Mouse (Mus musculus) lung, embryonic 15.5 days (tissue): ENCODE results near the gene Olfr456. TPM values are rescaled to one million over a fixed set of nuclear protein-coding genes. Genes with fewer than 3 reads are reported as not detected.
A peak's percentile ranks its signal among the peaks of the same experiment; 100 is the strongest.
"Not testable (repeated sequence)": the region's sequence is repeated elsewhere in the genome, so short reads cannot be mapped to it uniquely, and the experiment has no call there.

Experiments
- ATAC-seq: fragments of 200-750 bp; cut with Nextera tagmentation; 2 replicates; pipeline ENCODE4 v1.8.0; 2017; ENCODE audit warnings: moderate number of reproducible peaks, borderline replicate concordance; ENCODE audit not compliant: low FRiP score, low TSS enrichment; ENCODE audit errors: extremely low read depth
- H3K27ac ChIP-seq: fragments of 300-500 bp; sonication (generic); 2 replicates; pipeline ENCODE4 v1.5.1; 2015; ENCODE audit warnings: moderate library complexity, mild to moderate bottlenecking, inconsistent platforms
- H3K27me3 ChIP-seq: fragments of 300-500 bp; sonication (generic); 2 replicates; pipeline ENCODE4 v1.6.1; 2015; ENCODE audit warnings: inconsistent platforms
- H3K36me3 ChIP-seq: fragments of 300-500 bp; sonication (generic); 2 replicates; pipeline ENCODE4 v1.6.1; 2015; ENCODE audit warnings: inconsistent platforms
- H3K4me1 ChIP-seq: fragments of 300-500 bp; sonication (generic); 2 replicates; pipeline ENCODE4 v1.6.1; 2015; ENCODE audit warnings: inconsistent platforms
- H3K4me2 ChIP-seq: fragments of 300-500 bp; sonication (generic); 2 replicates; pipeline ENCODE4 v1.6.1; 2015; ENCODE audit warnings: inconsistent platforms, mild to moderate bottlenecking, moderate library complexity
- H3K4me3 ChIP-seq: fragments of 300-500 bp; sonication (generic); 2 replicates; pipeline ENCODE4 v1.5.1; 2015; ENCODE audit warnings: mild to moderate bottlenecking, inconsistent platforms
- H3K9ac ChIP-seq: fragments of 300-500 bp; sonication (generic); 2 replicates; pipeline ENCODE4 v1.6.1; 2015; ENCODE audit warnings: inconsistent platforms
- H3K9me3 ChIP-seq: fragments of 300-500 bp; sonication (generic); 2 replicates; pipeline ENCODE4 v1.6.1; 2016; ENCODE audit warnings: inconsistent platforms
- WGBS: fragments of 180-500 bp; shearing (Covaris S2); methylation state at CpG from one replicate; pipeline ENCODE4 v1.1.7; 2015; 5-methylcytosine and 5-hydroxymethylcytosine counted together
- polyA plus RNA-seq: library from polyadenylated mRNA; unstranded; fragments of >200 nt; fragmentation: Nextera tagmentation; extraction: Ambion mirVana; gene quantifications from 2 replicates; pipeline ENCODE4 v1.2.1, GENCODE M21; 2015

Olfr456 gene
- 0.15 TPM in 1 of 2 replicates, not detected in the other for polyA plus RNA-seq

- Histone ChIP-seq H3K4me3 (no peak within 1 kb of the TSS), H3K27me3 (no peaks in the 10 kb centered on the region), H3K9me3 (no peaks in the 10 kb centered on the region), H3K27ac (no peak within 1 kb of the TSS), H3K4me2 (no peak within 1 kb of the TSS), H3K9ac (no peak within 1 kb of the TSS), H3K4me1 (no peaks in the 10 kb centered on the region), H3K36me3 (no peaks in the 10 kb centered on the region)
- no peak for ATAC-seq
- WGBS: 74% methylated on average over 1 of the region's 1 CpGs
Measured at GRCm38 (mm10) chr6:42487114-42487513, at the start of gene Olfr456. Gene Olfr456, minus strand, starts transcription at chr6:42487214.

DNA sequence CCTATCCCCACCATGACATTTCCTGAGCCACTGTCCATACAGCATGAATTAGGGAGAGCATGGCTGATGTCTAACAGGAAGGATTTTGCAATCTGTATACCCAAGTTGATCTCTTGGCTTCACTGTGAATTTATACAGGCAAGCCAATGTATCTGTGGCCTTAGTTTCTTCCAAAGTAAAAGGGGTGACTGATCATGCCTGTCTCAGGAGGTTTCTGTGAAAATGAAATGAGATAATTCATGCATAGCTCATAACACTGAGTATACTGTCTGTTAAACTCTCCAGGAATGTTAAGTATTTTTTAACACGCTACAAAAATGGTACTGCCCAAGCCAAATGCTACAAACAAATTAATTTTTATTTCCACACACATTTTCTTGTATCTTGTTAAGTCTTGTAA lies 26.4 kb upstream of the Olfr456 start:
- no peak overlapping the region for H3K4me3 ChIP-seq
- H3K36me3 ChIP-seq: no peaks in the 10 kb centered on the region
- H3K4me1 ChIP-seq: no peaks in the 10 kb centered on the region
- no peaks in the 10 kb centered on the region for H3K9me3 ChIP-seq
- whole genome bisulfite sequencing: 60% methylated on average over 1 of the region's 1 CpGs
- no peak overlapping the region for H3K9ac ChIP-seq
- no peak overlapping the region for H3K27ac ChIP-seq
- H3K27me3 ChIP-seq: no peaks in the 10 kb centered on the region
- no peak overlapping the region for H3K4me2 ChIP-seq
- ATAC-seq: no peak

DNA sequence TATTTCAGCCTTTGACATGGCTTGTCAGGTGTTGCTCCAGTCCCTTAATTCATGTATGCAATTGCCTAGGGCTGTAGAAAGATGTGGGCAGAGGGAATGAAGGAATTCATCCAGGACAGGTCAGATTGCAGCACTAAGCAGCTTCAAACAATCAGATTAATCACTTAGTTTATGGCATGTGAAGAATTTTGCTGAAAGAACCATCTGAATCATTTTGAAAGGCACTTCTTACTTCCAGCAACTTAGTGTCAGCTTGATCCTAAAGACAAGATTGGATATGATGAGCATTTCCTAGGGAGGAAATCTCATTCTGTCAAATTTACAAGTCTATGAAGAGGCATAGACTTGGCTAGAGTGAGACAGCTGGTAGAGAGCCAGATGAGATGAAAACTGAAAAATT lies 22.3 kb upstream of the Olfr456 start:
- Histone ChIP-seq H3K9ac (no peak overlapping the region), H3K4me1 (no peaks in the 10 kb centered on the region), H3K27ac (no peak overlapping the region), H3K36me3 (no peaks in the 10 kb centered on the region), H3K27me3 (no peaks in the 10 kb centered on the region), H3K4me3 (no peak overlapping the region), H3K9me3 (no peaks in the 10 kb centered on the region), H3K4me2 (no peak overlapping the region)
- no peak for ATAC-seq

DNA sequence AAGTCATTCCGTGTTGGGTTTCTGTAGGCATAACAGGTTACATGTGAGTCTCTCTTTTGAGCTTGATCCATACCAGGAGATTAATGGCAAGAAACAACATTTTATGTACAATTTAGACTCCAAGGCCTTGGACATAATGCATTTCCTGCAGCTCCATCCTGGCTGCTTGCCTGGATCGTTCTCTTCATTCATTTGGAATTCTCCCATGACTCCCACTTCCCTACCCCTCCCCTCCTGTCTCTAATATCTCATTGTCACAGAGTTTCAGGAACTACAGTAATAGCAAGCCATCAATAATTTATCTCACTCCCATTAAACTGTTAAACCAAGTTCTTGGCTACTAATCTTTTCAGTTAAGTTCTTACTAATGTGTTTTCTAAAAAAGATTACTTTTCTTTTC lies 16.5 kb upstream of the Olfr456 start:
- H3K27ac ChIP-seq: no peak overlapping the region
- no peak overlapping the region for H3K4me2 ChIP-seq
- 47% methylated on average over 2 of the region's 2 CpGs for WGBS
- H3K9ac ChIP-seq: no peak overlapping the region
- no peaks in the 10 kb centered on the region for H3K27me3 ChIP-seq
- no peak overlapping the region for H3K4me3 ChIP-seq
- H3K36me3 ChIP-seq: no peaks in the 10 kb centered on the region
- no peak for ATAC-seq
- no peaks in the 10 kb centered on the region for H3K9me3 ChIP-seq
- H3K4me1 ChIP-seq: no peaks in the 10 kb centered on the region

GRCm38 (mm10) chr6:42489731-42490130 lies 2.7 kb upstream of the Olfr456 start:
- Histone ChIP-seq H3K4me3 (no peak overlapping the region), H3K9ac (no peak overlapping the region), H3K27ac (no peak overlapping the region), H3K4me2 (no peak overlapping the region), H3K9me3 (no peaks in the 10 kb centered on the region), H3K4me1 (no peaks in the 10 kb centered on the region), H3K27me3 (no peaks in the 10 kb centered on the region), H3K36me3 (no peaks in the 10 kb centered on the region)
- 27% methylated on average over 1 of the region's 1 CpGs for WGBS
- ATAC-seq: no peak

DNA sequence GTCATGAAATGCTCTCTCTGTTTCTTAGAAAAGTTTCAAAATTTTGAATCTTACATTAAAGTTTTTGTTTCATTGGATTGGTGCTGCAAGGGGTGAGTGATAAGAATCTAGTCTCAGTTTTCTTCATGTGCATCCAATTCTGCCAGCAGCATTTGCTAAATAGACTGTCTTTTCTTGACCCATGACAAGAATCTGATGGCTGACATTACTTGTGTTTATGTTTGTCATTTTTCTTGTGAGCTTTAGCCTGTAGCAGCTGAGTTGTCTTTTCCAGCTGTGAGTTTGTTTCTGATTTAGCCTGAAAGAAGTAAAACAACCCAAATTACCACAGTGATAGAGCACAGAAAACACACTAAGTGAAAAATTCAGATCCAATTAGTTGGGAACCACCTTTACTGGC lies 2.4 kb downstream of the Olfr456 start:
- no peak overlapping the region for H3K4me2 ChIP-seq
- peak; percentile 65; the same call in 1 of the 2 replicates for ATAC-seq
- no peaks in the 10 kb centered on the region for H3K4me1 ChIP-seq

GRCm38 (mm10) chr6:42476235-42476634 lies 10.8 kb downstream of the Olfr456 start, which contains the start of gene Olfr457:
Gene Olfr457, minus strand, starts transcription at chr6:42476335.
- no peaks in the 10 kb centered on the region for H3K9me3 ChIP-seq
- ATAC-seq: no peak
- H3K27me3 ChIP-seq: no peaks in the 10 kb centered on the region
- no peak within 1 kb of the TSS for H3K4me2 ChIP-seq
- no peaks in the 10 kb centered on the region for H3K36me3 ChIP-seq
- H3K4me3 ChIP-seq: no peak within 1 kb of the TSS
- no peak within 1 kb of the TSS for H3K9ac ChIP-seq
- no peaks in the 10 kb centered on the region for H3K4me1 ChIP-seq
- H3K27ac ChIP-seq: no peak within 1 kb of the TSS
- 62% methylated on average over 1 of the region's 1 CpGs for WGBS

More for the DNA sequence above, 2.4 kb downstream of the Olfr456 start:
- Histone ChIP-seq H3K27ac (no peak overlapping the region), H3K9ac (no peak overlapping the region), H3K36me3 (no peaks in the 10 kb centered on the region), H3K27me3 (no peaks in the 10 kb centered on the region), H3K9me3 (no peaks in the 10 kb centered on the region), H3K4me3 (no peak overlapping the region)

- H3K27me3 ChIP-seq, H3K27ac ChIP-seq, H3K4me3 ChIP-seq, H3K9me3 ChIP-seq, ATAC-seq, H3K4me1 ChIP-seq, H3K4me2 ChIP-seq, H3K36me3 ChIP-seq, H3K9ac ChIP-seq: not testable (repeated sequence)
- WGBS: 97% methylated on average over 4 of the region's 4 CpGs
Measured at GRCm38 (mm10) chr6:42471298-42471697, 15.7 kb downstream of the Olfr456 start.

DNA sequence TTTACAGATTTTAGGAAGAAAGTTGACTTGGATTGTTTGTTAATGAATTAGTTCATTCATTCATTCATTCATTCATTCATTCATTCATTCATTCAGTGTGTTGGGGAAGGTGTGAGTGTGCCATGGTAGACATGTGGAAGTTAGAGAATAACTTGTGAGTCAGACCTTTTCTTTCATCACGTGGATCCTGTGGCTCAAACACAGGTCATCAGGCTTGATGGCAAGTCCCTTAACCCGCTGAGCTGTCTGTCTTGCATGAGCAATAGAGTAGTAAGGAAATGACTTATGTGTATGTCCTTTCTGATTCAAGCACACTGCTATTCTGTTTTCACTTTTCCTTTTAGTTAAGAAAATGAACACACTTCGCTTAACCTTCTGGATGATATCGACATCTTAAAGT lies 16.5 kb downstream of the Olfr456 start:
- Histone ChIP-seq H3K4me1 (no peaks in the 10 kb centered on the region), H3K27me3 (no peaks in the 10 kb centered on the region), H3K9ac (no peak overlapping the region), H3K36me3 (no peaks in the 10 kb centered on the region), H3K4me3 (no peak overlapping the region), H3K9me3 (no peaks in the 10 kb centered on the region), H3K4me2 (no peak overlapping the region), H3K27ac (no peak overlapping the region)
- ATAC-seq: no peak
- 87% methylated on average over 4 of the region's 4 CpGs for WGBS

DNA sequence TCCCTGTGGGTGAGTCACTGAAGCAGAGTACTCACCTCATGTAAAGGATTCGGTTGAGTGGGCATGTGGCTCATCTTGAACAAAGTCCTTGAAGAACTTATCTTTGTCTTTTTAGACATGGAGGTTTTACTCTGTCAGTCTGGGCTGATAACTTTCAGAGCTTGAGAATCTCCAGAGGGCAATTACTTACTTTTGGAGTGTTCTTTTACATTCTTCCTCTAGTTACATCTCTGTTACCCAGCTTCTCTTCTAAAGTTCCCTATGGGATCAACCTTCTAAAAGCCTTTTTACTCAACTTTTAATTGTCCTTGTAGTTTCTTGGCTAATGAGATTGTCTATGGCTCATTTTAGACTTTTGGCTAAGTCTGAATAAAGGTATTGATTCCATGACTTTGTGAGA lies 21.9 kb downstream of the Olfr456 start, which contains the start of gene Olfr458:
Olfr458 (minus strand) TSS at position 101 of the 400 bp plus-strand sequence.
- no peak within 1 kb of the TSS for H3K4me2 ChIP-seq
- ATAC-seq: no peak
- H3K4me3 ChIP-seq: no peak within 1 kb of the TSS
- H3K36me3 ChIP-seq: no peaks in the 10 kb centered on the region
- no peaks in the 10 kb centered on the region for H3K4me1 ChIP-seq
- no peaks in the 10 kb centered on the region for H3K27me3 ChIP-seq
- H3K27ac ChIP-seq: no peak within 1 kb of the TSS
- H3K9ac ChIP-seq: no peak within 1 kb of the TSS
- 60% methylated on average over 1 of the region's 1 CpGs for WGBS
- no peaks in the 10 kb centered on the region for H3K9me3 ChIP-seq

DNA sequence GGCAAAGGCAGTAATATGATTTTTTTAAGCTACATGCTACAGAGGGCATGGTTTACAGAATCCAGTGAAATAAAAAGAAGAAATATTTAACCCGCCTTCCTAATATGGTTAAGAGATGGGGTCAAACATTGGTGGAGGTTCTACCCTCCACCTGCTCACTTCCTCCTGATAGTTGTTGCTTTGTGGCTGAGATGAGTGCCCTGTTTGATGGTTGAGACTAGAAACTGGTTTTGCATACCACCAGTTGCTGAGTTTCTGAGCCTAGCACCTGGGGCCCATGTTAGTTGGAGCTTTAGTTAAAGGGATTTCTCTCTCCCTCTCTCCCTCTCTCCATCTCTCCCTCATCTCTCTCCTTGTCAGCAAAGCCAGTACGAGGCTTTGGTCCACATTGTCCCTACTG lies 39.6 kb downstream of the Olfr456 start:
- Histone ChIP-seq H3K9me3 (no peaks in the 10 kb centered on the region), H3K4me2 (no peak overlapping the region), H3K4me3 (no peak overlapping the region), H3K9ac (no peak overlapping the region), H3K27ac (no peak overlapping the region), H3K36me3 (no peaks in the 10 kb centered on the region), H3K27me3 (no peaks in the 10 kb centered on the region), H3K4me1 (no peaks in the 10 kb centered on the region)
- no peak for ATAC-seq
- 67% methylated on average over 2 of the region's 2 CpGs for whole genome bisulfite sequencing

- H3K27me3 ChIP-seq: no peaks in the 10 kb centered on the region
- no peak overlapping the region for H3K27ac ChIP-seq
- no peaks in the 10 kb centered on the region for H3K9me3 ChIP-seq
- H3K9ac ChIP-seq: no peak overlapping the region
- no peak overlapping the region for H3K4me2 ChIP-seq
- ATAC-seq: no peak
- H3K4me3 ChIP-seq: no peak overlapping the region
- WGBS: 31% methylated on average over 2 of the region's 2 CpGs
- no peaks in the 10 kb centered on the region for H3K36me3 ChIP-seq
- no peaks in the 10 kb centered on the region for H3K4me1 ChIP-seq
Measured at GRCm38 (mm10) chr6:42444491-42444890, 42.5 kb downstream of the Olfr456 start.

GRCm38 (mm10) chr6:42441395-42441794 lies 45.6 kb downstream of the Olfr456 start:
- peak; percentile 23; the same call in 1 of the 2 replicates for ATAC-seq
- WGBS: 54% methylated on average over 2 of the region's 2 CpGs
- Histone ChIP-seq H3K4me3 (no peak overlapping the region), H3K4me2 (no peak overlapping the region), H3K9me3 (no peaks in the 10 kb centered on the region), H3K36me3 (no peaks in the 10 kb centered on the region), H3K27ac (no peak overlapping the region), H3K27me3 (no peaks in the 10 kb centered on the region), H3K9ac (no peak overlapping the region), H3K4me1 (no peaks in the 10 kb centered on the region)
